ENCODE assay signal across 8 mouse cellular contexts in the genomic region with DNA sequence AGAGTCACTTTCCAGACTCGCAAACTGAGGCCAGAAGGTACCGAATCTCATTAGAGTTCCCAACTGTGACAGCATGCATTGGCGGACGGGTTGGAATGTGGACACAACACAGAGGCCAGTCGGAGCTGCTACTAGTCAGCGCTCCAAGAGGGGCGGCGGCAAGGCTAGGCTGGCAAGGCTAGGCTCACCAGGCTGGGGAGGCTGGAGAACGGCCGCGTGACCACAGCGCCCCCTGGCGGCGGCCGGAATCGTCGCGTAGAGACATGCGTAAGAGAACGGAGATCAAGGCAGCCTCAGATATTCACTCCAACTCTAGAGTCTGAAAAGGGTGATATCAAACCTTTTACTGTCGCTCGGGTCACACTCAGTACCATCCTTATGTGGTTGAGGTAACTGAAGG.
DNase-seq lines count a peak whose midpoint lies in the region; ATAC-seq and TF ChIP-seq lines count a peak whose summit lies in the region.

No protein-coding gene starts in this region.

- H3K9ac ChIP-seq in hindbrain, embryonic 11.5 days (ENCODE audit: low read depth, low read length): no peak overlapping the region
- no peak overlapping the region for H3K9ac ChIP-seq in lung, postnatal 0 days (replicated peaks; ENCODE audit: low read depth)

- peak overlapping the region; percentile 17 for H3K4me2 ChIP-seq in hindbrain, embryonic 11.5 days (replicated peaks; ENCODE audit: low read depth, low read length)
- H3K4me2 ChIP-seq in lung, postnatal 0 days (replicated peaks; ENCODE audit: low read depth, low read length): peak overlapping the region; percentile 31

- no peaks in the 10 kb centered on the region for H3K9me3 ChIP-seq in hindbrain, embryonic 11.5 days (ENCODE audit: control insufficient read depth, low read length)
- H3K9me3 ChIP-seq in lung, postnatal 0 days (ENCODE audit: low read length): peaks cover 6% of the 10 kb centered on the region; the same call in 1 of the 2 replicates

- H3K27ac ChIP-seq in hindbrain, embryonic 11.5 days (ENCODE audit: low read depth, low read length): no peak overlapping the region
- H3K27ac ChIP-seq in lung, postnatal 0 days (ENCODE audit: low read length): no peak overlapping the region

- no peaks in the 10 kb centered on the region for H3K27me3 ChIP-seq in hindbrain, embryonic 11.5 days (ENCODE audit: control insufficient read depth, insufficient read depth, low read length)
- no peaks in the 10 kb centered on the region for H3K27me3 ChIP-seq in lung, postnatal 0 days (replicated peaks; ENCODE audit: insufficient read depth, low read length)

- H3K4me3 ChIP-seq in hindbrain, embryonic 11.5 days (ENCODE audit: low read depth, low read length): no peak overlapping the region
- no peak overlapping the region for H3K4me3 ChIP-seq in lung, postnatal 0 days (ENCODE audit: low read depth, low read length)

- no peaks in the 10 kb centered on the region for H3K4me1 ChIP-seq in hindbrain, embryonic 11.5 days (replicated peaks; ENCODE audit: control insufficient read depth, insufficient read depth, low read length)
- H3K4me1 ChIP-seq in lung, postnatal 0 days (ENCODE audit: insufficient read depth, low read depth, low read length): no peaks in the 10 kb centered on the region

- TF ChIP-seq CTCF in lung, postnatal 0 days (IDR thresholded peaks at IDR 0.05): peak; percentile 99

- no peak for TF ChIP-seq EP300 in lung, postnatal 0 days (IDR thresholded peaks at IDR 0.05)

- no peaks in the 10 kb centered on the region for H3K36me3 ChIP-seq in hindbrain, embryonic 11.5 days (ENCODE audit: control insufficient read depth, insufficient read depth, low read length)
- no peaks in the 10 kb centered on the region for H3K36me3 ChIP-seq in lung, postnatal 0 days (ENCODE audit: insufficient read depth, low read length)

- WGBS in hindbrain, embryonic 11.5 days: 2% methylated on average over 22 of the region's 22 CpGs
- 3% methylated on average over 22 of the region's 22 CpGs for WGBS in lung, postnatal 0 days

- peak; percentile 49 for DNase-seq in R1 (ENCODE audit: low read depth, low spot score)
- peak; percentile 95 to 96 for DNase-seq in cerebellum, postnatal 10 days
- peak; percentile 55 to 81 for DNase-seq in frontal cortex, postnatal 14 days (ENCODE audit: low spot score in 2 of 2)
- peak; percentile 92 for DNase-seq in hindbrain, embryonic 11.5 days (ENCODE audit: low spot score)
- DNase-seq in layer of hippocampus, adult 9-11 months: peak; percentile 69
- DNase-seq in lung, postnatal 0 days (ENCODE audit: low spot score): peak; percentile 89
- DNase-seq in retina, adult 2 months (ENCODE audit: low read depth, low spot score): peak; percentile 26
- peak; percentile 75 for DNase-seq in thymus, postnatal 25 days

- peak; percentile 86 for ATAC-seq in hindbrain, embryonic 11.5 days (ENCODE audit: low FRiP score)
- ATAC-seq in lung, postnatal 0 days: peak; percentile 91

Comparison
In these comparisons a context has a peak if more than half of its experiments do, and no peak if none do; other contexts are left out.
1. DNase-seq: peak in every context shown above with its lines; median percentile 96 in cerebellum, postnatal 10 days; 92 in hindbrain, embryonic 11.5 days; 89 in lung, postnatal 0 days; 75 in thymus, postnatal 25 days; 69 in layer of hippocampus, adult 9-11 months; 68 in frontal cortex, postnatal 14 days; 49 in R1; 26 in retina, adult 2 months.